Mouse (Mus musculus) lung, embryonic 15.5 days (tissue): ENCODE measurements around the gene Plekhg1. TPM values are rescaled to one million over a fixed set of nuclear protein-coding genes. Genes with fewer than 3 reads are reported as not detected.

Experiments used
- ATAC-seq: fragments of 200-750 bp; cut with Nextera tagmentation; 2 replicates; pipeline ENCODE4 v1.8.0; 2017; ENCODE audit warnings: moderate number of reproducible peaks, borderline replicate concordance; ENCODE audit not compliant: low FRiP score, low TSS enrichment; ENCODE audit errors: extremely low read depth
- H3K27ac ChIP-seq: fragments of 300-500 bp; sonication (generic); 2 replicates; pipeline ENCODE4 v1.5.1; 2015; ENCODE audit warnings: moderate library complexity, mild to moderate bottlenecking, inconsistent platforms
- H3K27me3 ChIP-seq: fragments of 300-500 bp; sonication (generic); 2 replicates; pipeline ENCODE4 v1.6.1; 2015; ENCODE audit warnings: inconsistent platforms
- H3K36me3 ChIP-seq: fragments of 300-500 bp; sonication (generic); 2 replicates; pipeline ENCODE4 v1.6.1; 2015; ENCODE audit warnings: inconsistent platforms
- H3K4me1 ChIP-seq: fragments of 300-500 bp; sonication (generic); 2 replicates; pipeline ENCODE4 v1.6.1; 2015; ENCODE audit warnings: inconsistent platforms
- H3K4me2 ChIP-seq: fragments of 300-500 bp; sonication (generic); 2 replicates; pipeline ENCODE4 v1.6.1; 2015; ENCODE audit warnings: inconsistent platforms, mild to moderate bottlenecking, moderate library complexity
- H3K4me3 ChIP-seq: fragments of 300-500 bp; sonication (generic); 2 replicates; pipeline ENCODE4 v1.5.1; 2015; ENCODE audit warnings: mild to moderate bottlenecking, inconsistent platforms
- H3K9ac ChIP-seq: fragments of 300-500 bp; sonication (generic); 2 replicates; pipeline ENCODE4 v1.6.1; 2015; ENCODE audit warnings: inconsistent platforms
- H3K9me3 ChIP-seq: fragments of 300-500 bp; sonication (generic); 2 replicates; pipeline ENCODE4 v1.6.1; 2016; ENCODE audit warnings: inconsistent platforms
- WGBS: fragments of 180-500 bp; shearing (Covaris S2); methylation state at CpG from one replicate; pipeline ENCODE4 v1.1.7; 2015; 5-methylcytosine and 5-hydroxymethylcytosine counted together
- polyA plus RNA-seq: library from polyadenylated mRNA; unstranded; fragments of >200 nt; fragmentation: Nextera tagmentation; extraction: Ambion mirVana; gene quantifications from 2 replicates; pipeline ENCODE4 v1.2.1, GENCODE M21; 2015

Plekhg1 gene
- polyA plus RNA-seq, 1 experiment from 2014 or later: 9.9 TPM

- Histone ChIP-seq H3K9ac (no peak overlapping the region), H3K27ac (no peak overlapping the region), H3K27me3 (no peaks in the 10 kb centered on the region), H3K9me3 (no peaks in the 10 kb centered on the region), H3K4me2 (no peak overlapping the region), H3K36me3 (no peaks in the 10 kb centered on the region), H3K4me1 (peaks cover 6% of the 10 kb centered on the region; the same call in 1 of the 2 replicates), H3K4me3 (no peak overlapping the region)
- no peak for ATAC-seq
- WGBS: 51% methylated on average over 3 of the region's 3 CpGs
Measured at GRCm38 (mm10) chr10:3898068-3898467, 157.9 kb downstream of the Plekhg1 start.

GRCm38 (mm10) chr10:3900416-3900956 is 160.3 kb downstream of the Plekhg1 start:
- ATAC-seq: no peak
- Histone ChIP-seq H3K4me2 (no peak overlapping the region), H3K4me1 (no peaks in the 10 kb centered on the region), H3K9me3 (no peaks in the 10 kb centered on the region), H3K27me3 (no peaks in the 10 kb centered on the region), H3K4me3 (no peak overlapping the region), H3K36me3 (no peaks in the 10 kb centered on the region), H3K9ac (no peak overlapping the region), H3K27ac (no peak overlapping the region)
- 73% methylated on average over 11 of the region's 11 CpGs for WGBS

DNA sequence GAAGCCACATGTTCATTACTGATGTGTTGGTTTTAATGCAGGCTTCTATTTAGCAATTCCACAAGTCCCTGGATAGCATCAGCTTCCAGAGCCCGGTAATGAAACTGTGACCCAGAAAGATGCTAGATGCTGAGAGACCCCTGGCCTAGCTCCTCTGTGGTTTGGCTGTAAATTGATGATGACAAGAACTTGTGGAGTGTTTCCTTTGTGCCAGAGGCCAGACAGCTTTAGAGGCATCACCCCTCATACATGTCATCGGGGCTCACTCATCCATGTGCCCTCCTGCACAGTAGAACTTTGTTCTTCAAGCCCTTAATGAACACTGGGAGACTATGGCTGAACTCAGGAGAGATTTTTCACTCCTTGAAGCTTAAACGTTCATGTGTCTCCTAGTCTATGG is 165.6 kb downstream of the Plekhg1 start:
- Histone ChIP-seq H3K4me3 (no peak overlapping the region), H3K9me3 (no peaks in the 10 kb centered on the region), H3K27me3 (no peaks in the 10 kb centered on the region), H3K4me2 (no peak overlapping the region), H3K36me3 (no peaks in the 10 kb centered on the region), H3K9ac (no peak overlapping the region), H3K27ac (no peak overlapping the region), H3K4me1 (no peaks in the 10 kb centered on the region)
- WGBS: 92% methylated on average over 3 of the region's 3 CpGs
- ATAC-seq: no peak

GRCm38 (mm10) chr10:3914104-3914503 is 173.9 kb downstream of the Plekhg1 start:
- Histone ChIP-seq H3K36me3 (no peaks in the 10 kb centered on the region), H3K27ac (no peak overlapping the region), H3K9ac (no peak overlapping the region), H3K9me3 (no peaks in the 10 kb centered on the region), H3K4me2 (no peak overlapping the region), H3K4me3 (no peak overlapping the region), H3K27me3 (no peaks in the 10 kb centered on the region), H3K4me1 (no peaks in the 10 kb centered on the region)
- ATAC-seq: no peak
- 63% methylated on average over 5 of the region's 5 CpGs for WGBS

DNA sequence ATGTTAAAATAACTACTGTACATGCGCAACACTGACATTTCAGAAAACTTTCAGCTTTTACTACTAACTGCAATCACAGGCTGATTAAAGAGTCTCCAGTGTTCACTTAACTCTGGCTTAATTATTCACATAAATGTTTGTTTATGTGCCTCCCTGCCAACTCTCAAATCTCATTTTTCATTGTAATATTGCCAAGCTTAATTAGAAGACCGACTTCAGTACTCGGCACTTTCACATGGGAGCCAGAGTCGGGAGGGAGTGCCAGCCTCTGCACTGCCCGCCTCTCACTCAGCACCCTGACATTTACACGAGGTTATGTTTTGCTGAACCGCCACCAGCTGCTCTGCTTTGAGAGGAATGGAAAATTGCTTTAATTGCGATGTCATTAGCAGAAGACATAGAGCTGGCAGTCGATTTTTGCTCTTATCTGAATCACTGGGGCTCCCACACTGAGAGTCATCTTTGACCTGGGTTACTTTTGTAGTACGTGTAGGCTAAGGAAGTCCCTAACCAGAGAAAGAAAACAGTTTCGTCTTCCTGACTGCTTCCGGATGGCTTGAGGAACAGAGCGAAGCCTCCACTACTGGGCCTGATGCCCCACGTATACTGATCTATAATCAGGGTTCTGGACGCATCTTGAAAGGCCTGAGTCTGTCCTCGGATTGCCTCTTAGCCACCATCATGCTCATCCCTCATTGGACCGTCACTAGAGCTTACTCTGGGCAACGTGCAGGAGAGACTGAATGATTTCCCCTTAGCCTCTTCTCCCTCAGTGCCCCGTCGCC is 180.4 kb downstream of the Plekhg1 start:
- 65% methylated on average over 20 of the region's 20 CpGs for WGBS
- H3K9me3 ChIP-seq: no peaks in the 10 kb centered on the region

DNA sequence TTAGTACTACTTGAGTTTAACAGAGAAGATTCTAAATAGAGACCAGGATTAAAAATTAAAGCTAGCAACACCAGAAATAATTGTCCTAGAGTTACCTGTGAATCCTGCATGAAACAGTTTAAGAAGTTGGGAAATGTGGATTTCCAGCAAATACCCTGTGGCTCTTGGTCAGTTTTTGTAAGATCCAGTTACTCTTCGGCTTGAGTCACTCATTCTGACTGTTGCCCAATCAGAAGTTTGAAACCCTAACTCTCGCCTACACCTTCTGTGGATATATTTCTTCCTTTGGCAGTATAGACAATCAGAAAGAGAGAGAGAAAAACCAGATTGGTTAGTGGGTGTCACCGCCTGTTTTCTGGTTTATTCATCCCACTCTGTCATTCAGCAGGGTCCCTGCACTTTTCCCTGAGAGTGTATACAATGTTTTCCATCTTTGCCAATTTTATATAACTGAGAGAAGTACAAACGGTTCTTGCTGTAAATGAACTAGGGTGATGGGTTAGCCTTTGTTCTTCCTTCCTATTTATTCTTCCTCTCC is 187.9 kb downstream of the Plekhg1 start:
- Histone ChIP-seq H3K9ac (no peak overlapping the region), H3K4me2 (no peak overlapping the region), H3K36me3 (no peaks in the 10 kb centered on the region), H3K4me1 (no peaks in the 10 kb centered on the region), H3K27me3 (no peaks in the 10 kb centered on the region), H3K27ac (no peak overlapping the region), H3K4me3 (no peak overlapping the region), H3K9me3 (no peaks in the 10 kb centered on the region)
- no peak for ATAC-seq
- WGBS: 68% methylated on average over 4 of the region's 4 CpGs

More for the DNA sequence above, 180.4 kb downstream of the Plekhg1 start:
- Histone ChIP-seq H3K9ac (no peak overlapping the region), H3K36me3 (no peaks in the 10 kb centered on the region), H3K4me1 (no peaks in the 10 kb centered on the region), H3K27me3 (no peaks in the 10 kb centered on the region), H3K4me2 (no peak overlapping the region), H3K27ac (no peak overlapping the region), H3K4me3 (no peak overlapping the region)
- no peak; the same call in 1 of the 2 replicates for ATAC-seq

GRCm38 (mm10) chr10:3931831-3932230 is 191.7 kb downstream of the Plekhg1 start:
- no peak for ATAC-seq
- Histone ChIP-seq H3K9ac (no peak overlapping the region), H3K9me3 (no peaks in the 10 kb centered on the region), H3K4me1 (no peaks in the 10 kb centered on the region), H3K4me3 (no peak overlapping the region), H3K4me2 (no peak overlapping the region), H3K27ac (no peak overlapping the region), H3K36me3 (no peaks in the 10 kb centered on the region), H3K27me3 (no peaks in the 10 kb centered on the region)

DNA sequence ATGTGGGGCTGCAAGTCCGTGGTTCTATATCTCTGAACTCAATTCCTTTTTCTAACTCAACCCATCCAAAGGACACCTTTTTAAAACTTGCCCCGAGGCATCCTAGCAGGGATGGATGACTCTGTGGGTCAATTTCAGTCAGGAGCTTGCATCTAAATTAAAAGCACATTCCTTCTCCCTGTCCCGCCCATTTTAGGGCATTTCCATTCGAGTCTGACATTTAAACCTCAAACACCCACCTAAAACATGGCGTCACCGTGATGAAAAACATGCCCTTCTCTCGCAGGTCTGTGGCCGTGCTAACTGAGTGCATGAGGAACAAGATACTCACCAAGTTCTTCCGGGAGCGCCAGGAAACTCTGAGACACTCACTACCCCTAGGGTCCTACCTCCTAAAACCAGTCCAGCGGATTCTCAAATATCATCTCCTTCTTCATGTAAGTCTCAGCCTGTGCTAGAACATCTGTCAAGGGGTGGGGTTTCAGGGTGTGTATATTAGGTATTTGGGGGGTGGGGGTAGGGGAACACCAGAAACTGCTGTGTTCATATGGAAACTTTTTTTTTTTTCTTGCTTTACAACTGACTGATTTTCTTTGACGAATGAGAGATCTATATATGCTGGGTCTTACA is 193.3 kb downstream of the Plekhg1 start:
- Histone ChIP-seq H3K9ac (no peak overlapping the region), H3K4me1 (no peaks in the 10 kb centered on the region), H3K4me2 (no peak overlapping the region), H3K4me3 (no peak overlapping the region), H3K27me3 (no peaks in the 10 kb centered on the region), H3K27ac (no peak overlapping the region), H3K36me3 (no peaks in the 10 kb centered on the region), H3K9me3 (no peaks in the 10 kb centered on the region)
- WGBS: 71% methylated on average over 12 of the region's 12 CpGs
- ATAC-seq: no peak

GRCm38 (mm10) chr10:3936864-3937263 is 196.7 kb downstream of the Plekhg1 start:
- Histone ChIP-seq H3K27me3 (no peaks in the 10 kb centered on the region), H3K4me1 (peaks cover 8% of the 10 kb centered on the region), H3K36me3 (peaks cover 4% of the 10 kb centered on the region; the same call in 1 of the 2 replicates), H3K9me3 (no peaks in the 10 kb centered on the region), H3K4me2 (no peak overlapping the region), H3K27ac (no peak overlapping the region), H3K9ac (no peak overlapping the region), H3K4me3 (no peak overlapping the region)
- no peak for ATAC-seq

DNA sequence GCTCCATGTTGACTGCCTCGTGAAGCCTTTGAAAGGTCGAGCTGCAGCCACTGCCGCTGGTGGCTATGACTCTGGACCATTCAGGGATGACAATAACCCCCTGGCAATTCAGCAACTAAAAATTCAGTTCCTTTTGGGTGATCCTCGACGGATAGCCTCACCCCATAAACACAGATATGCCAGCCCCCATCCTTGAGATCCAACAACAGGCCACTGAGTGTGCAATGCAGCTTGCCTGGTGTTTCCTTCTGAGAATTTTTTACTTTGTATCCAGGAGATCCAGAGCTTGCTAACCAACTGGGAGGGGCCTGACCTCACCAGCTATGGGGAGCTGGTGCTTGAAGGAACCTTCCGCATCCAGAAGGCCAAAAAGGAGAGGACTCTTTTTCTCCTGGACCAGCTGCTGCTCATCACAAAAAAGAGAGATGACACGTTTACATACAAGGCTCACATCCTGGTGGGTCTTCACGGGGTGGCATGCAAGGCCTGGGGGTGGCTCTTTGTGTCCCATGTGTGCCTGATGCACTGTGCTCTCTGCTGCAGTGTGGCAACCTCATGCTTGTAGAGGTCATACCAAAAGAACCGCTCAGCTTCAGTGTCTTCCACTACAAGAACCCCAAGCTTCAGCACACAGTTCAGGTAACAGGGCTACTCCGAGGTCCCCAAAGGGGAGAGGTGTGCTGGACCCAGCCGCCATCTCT is 199.9 kb downstream of the Plekhg1 start:
- no peaks in the 10 kb centered on the region for H3K27me3 ChIP-seq
- peaks cover 4% of the 10 kb centered on the region; the same call in 1 of the 2 replicates for H3K36me3 ChIP-seq
- H3K4me1 ChIP-seq: peaks cover 15% of the 10 kb centered on the region
- no peak overlapping the region for H3K4me3 ChIP-seq
- WGBS: 80% methylated on average over 11 of the region's 11 CpGs
- H3K9me3 ChIP-seq: no peaks in the 10 kb centered on the region
- H3K4me2 ChIP-seq: no peak overlapping the region
- H3K9ac ChIP-seq: no peak overlapping the region
- no peak for ATAC-seq
- peak overlapping the region; percentile 76 for H3K27ac ChIP-seq

- Histone ChIP-seq H3K9ac (no peak overlapping the region), H3K27ac (peak overlapping the region; percentile 76), H3K4me1 (peaks cover 15% of the 10 kb centered on the region), H3K4me3 (no peak overlapping the region), H3K36me3 (peaks cover 4% of the 10 kb centered on the region; the same call in 1 of the 2 replicates), H3K4me2 (no peak overlapping the region), H3K9me3 (no peaks in the 10 kb centered on the region), H3K27me3 (no peaks in the 10 kb centered on the region)
- no peak for ATAC-seq
- 72% methylated on average over 6 of the region's 6 CpGs for WGBS
Measured at GRCm38 (mm10) chr10:3940596-3940975, 200.4 kb downstream of the Plekhg1 start.
